Mouse (Mus musculus) liver, adult (tissue): ENCODE measurements at regions not wholly inside any gene's neighbourhood (a gene's known extent, or its start where the extent isn't known, plus 50 kb on each side); places are given as distances from the start of the nearest gene placed in this dataset.

ENCODE experiments used
- GATA4 ChIP-seq: IDR thresholded peaks from 2 replicates; pipeline ENCODE4 v1.6.1; 2014; ENCODE audit warnings: mild to moderate bottlenecking, low read length; ENCODE audit not compliant: insufficient replicate concordance

DNA sequence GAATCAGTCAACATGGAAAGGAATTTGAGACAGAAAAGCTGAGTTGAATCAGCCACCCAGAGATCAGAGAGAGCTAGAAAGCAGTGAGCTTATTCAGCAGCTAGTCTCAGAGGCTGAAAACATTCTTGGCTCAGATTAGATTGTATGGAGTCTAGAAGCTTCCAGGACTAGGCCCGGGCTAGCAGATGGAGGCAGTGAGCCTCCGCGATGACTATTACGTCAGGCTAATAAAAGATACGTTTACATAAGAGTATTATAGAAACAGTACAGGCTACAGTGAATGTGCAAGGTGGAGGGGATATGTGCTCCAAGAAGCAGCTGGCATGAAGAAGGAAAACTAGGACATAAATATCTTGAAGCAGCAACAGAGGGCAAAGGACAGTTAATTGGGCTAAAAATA is 328.0 kb downstream of the Arl4a start:
- no peak for TF ChIP-seq GATA4

DNA sequence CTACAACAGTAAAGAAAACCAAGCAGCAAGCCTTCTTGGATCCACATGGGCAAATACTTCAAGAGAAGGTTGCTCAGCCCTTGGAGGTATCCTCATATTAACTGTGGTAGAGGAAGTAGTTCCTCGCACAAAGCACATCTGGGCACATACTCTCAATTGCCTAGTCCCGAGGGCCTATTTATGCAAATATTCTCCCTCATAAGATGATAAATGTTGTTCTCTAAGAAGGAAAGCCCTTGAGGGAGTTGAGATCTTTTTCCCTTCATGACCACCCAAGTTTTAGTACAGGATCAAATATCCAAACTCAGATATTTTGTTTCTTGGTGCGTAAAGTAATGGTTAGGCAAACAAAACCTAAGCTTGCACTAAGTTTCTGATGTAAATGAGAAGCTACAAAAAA is 340.6 kb downstream of the Arl4a start:
- no peak for TF ChIP-seq GATA4

DNA sequence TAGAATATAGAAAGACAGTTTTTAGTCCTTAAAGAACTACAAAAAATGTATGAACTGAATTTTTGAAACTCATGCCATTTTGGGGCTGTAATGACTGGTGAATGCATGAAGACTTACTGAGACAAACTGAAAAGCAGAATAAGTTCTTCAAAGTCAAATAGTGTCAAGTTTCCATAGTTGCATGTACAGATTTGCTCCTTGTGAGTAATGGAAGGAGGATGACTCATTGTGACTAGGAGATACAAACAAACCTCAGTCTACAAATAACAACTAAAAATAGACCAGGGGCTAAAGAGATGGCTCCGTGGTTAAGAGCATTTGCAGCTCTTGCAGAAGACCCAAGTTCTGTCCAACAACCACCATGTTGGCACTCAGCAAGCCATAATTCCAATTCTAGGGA is 342.5 kb downstream of the Arl4a start:
- no peak for TF ChIP-seq GATA4

DNA sequence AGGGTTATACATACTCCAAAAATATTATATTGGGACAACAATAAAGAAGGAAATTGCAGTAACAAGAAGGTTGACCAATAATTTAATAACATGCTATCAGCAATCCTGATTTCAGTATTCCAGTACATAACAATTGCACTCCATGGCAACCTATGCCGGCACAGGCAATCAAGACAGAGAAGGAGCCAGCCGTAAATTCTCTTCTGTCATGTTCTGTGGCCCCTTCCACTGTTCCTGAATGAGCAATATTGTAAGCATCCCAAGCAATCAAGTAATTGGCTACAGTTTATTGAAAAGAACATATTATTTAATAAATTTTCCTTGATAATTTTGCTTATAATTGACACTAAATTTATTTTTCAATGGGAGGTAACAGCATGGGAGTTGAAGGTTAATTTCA is 345.8 kb downstream of the Arl4a start:
- no peak for TF ChIP-seq GATA4

DNA sequence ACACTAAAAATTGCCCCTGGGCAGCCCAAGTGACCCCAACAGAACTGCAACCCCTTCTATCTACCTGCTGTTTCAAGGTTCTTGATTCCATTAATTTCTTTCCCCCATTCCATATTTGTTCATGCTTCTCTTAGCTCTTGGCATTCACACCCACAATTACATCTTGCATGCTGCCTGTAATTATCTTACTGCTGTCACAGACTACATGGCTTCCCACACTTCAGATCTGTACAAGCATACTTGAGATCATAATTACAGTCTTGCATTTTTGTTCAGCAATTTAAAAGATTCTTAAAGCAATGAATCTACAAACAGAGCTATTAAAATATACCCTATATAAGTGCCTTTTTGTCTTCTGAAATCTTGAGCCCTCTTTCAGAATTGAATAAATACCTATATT is 352.4 kb downstream of the Arl4a start:
- TF ChIP-seq GATA4: no peak

DNA sequence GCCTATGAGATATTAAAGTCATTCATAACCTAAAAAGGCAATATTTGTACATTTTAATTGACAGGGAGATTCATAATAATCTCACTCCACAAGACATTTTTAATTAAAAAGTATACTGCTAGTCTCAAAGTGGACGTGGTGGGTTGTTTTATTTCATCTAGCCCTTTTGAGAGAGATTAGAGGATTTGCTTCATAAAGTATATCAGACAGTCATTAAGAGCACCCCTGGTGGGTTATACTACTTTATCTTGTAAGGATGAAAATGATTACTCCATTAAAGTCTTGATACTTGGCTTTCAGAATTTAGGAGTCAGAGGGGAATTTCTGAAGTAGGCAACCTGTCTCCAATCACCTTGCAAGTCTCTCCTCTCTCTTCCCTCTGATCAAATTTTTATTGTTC is 355.7 kb downstream of the Arl4a start:
- no peak for TF ChIP-seq GATA4

DNA sequence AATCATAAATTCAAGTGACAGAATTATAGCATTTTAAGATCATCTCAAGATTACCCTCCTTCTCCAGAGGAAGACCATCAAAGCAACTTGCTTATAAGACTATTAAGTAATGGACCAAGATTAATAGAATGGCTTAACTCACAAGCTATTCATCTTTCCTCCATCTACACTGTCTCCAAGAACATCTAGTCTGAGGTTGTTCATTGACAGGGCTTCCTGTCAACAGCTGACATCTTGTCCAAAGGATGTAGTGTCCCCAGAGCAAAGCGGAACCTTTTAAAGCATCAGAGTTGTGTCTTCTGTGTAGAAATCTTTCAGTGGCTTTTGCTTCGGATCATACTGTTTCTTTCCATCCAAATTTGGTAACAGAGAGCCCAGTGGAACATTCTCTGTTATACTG is 362.2 kb downstream of the Arl4a start:
- TF ChIP-seq GATA4: no peak

DNA sequence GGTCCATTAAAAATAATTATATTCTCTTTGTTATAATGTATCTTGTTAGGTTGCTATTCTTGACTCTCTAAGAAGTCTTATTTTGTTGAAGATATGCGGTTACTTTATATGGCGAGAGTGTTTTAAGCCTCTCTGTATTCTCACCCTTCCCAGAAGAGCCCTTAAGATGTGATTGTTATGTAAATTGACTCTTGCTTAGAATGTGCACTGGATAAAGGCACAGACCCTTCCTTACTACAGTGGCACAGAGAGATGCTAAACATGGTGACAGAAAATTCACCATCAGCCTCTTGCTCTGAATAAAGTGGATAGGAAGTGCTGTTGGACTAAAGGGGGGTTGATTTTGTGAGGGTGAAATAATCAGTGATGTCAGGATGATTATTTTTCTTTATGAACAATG is 370.1 kb downstream of the Arl4a start:
- TF ChIP-seq GATA4: no peak

DNA sequence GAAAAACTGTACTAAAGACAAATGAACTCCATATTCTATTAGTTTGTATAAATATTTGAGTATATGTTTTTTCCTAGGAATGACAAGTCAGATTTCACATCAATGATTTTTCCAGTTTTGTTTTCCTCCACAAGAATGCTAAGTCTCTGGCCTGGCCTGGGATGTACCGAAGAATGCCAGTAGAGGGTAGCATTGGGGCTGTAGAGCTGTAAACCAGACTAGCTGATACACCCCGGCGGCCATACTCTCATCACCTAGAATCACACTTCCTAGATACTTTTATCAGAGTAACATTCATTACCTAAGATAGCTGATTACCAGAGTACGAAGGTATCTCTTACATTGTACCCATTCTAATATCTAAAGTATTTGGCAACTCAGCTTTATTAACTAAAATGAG is 372.4 kb downstream of the Arl4a start:
- TF ChIP-seq GATA4: no peak

DNA sequence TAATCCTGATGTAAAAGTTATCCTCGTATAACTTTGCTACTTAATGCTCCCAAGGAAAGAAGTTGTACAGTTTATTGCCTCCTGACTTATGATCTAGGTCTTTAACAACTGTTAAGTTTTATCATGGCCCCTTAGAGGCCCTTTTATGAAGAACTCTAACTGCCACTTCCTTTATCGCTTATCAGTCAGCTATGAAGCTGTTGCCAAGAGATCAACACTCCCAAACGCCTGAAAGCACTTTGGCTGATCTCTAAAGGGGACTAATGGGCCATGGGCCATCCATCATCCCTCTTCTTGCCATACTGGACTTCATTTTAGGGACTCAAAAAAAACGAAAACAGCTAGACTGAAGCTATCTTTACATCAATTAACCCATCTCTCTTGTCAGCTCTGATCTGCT is 377.4 kb downstream of the Arl4a start:
- TF ChIP-seq GATA4: no peak

DNA sequence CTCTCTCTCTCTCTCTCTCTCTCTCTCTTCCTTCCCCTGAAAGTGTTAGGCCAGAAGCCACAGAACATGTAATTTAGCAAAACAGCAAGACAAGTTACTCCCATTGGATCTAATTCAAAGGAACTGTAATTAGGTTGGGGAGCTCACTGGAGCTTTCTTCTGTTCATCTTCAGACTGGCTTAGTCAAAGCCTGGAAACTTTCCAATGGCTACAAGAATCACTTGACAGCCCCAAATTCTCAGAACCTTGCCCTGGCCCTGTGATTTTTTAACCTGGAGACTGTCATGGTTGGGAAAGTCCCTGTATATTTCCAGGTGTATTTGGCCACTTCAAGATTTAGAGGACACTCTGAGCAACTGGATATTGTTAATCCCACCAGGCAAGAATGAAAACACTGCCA is 381.2 kb downstream of the Arl4a start:
- no peak for TF ChIP-seq GATA4

DNA sequence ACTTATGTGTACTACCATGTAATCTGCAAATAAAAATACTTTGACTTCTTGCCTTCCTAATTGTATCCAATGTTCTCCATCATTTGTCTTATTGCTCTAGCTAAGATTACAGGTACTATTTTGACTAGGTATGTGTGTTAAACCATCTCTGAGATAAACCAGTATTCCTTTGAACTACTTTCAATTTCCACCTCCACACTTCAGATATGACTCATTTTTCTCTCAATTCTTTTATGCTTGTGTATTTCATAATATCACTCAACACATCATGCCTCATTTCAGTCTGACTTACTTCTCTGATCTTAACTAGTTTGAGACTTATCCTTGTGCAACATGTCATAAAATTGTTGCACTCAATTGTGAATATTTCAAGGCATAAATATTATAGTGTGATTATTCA is 388.9 kb downstream of the Arl4a start:
- TF ChIP-seq GATA4: no peak

DNA sequence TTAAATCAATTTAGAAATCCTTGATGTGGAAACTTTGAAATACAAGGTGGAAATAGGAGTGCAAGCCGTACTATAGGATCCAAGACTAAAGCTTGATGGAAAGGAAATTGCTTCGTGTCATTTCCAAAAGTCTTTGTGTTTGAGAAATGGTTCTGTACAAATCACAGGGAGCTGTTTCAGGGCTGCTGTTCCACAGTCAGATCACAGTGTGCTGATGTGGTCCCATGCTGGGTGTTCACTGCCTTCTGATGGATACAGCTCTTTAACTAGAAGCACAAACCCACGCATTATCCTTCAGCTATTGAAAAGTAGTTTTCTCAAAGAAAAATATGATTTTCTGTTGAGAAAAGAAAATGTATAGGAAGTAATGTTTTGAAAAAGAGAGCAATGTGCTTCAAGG is 391.3 kb downstream of the Arl4a start:
- TF ChIP-seq GATA4: no peak

DNA sequence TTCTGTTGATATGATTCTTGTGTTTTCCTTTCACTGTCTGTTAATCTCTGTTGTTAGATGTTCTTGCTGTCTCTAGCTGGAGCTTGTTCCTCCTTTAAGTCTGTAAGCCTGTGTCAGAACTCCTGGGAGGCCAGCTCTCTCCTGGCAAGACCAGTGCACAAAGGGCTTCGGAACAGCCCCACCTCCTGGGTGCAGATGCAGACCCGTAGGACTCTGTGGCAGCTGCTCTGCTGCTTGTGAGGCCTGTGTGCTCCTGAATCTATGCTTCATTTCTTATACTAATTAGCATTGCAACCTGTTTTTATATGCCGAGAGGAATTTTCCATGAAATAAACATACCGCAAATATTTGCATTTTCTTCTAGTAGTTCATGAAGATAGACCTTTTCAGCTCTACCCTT is 392.2 kb downstream of the Arl4a start:
- TF ChIP-seq GATA4: no peak

DNA sequence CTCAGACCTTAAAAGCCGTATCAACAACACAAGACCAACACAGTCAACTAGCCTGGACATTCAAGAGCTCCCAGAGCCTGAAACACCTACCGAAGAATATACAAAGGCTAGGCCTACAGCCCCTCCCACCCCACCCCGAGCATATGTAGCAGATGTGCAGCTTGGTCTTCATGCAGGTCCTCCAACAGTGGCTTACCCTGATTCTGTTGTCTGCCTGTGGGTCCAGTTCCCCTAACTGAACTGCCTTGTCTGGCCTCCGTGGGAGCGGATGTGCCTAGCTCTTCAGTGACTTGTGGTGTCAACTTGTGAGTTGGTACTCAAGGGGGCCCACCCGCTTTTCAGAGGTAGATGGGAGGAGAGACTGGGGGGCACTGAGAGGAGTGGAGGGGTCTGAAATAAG is 398.6 kb downstream of the Arl4a start:
- TF ChIP-seq GATA4: no peak

DNA sequence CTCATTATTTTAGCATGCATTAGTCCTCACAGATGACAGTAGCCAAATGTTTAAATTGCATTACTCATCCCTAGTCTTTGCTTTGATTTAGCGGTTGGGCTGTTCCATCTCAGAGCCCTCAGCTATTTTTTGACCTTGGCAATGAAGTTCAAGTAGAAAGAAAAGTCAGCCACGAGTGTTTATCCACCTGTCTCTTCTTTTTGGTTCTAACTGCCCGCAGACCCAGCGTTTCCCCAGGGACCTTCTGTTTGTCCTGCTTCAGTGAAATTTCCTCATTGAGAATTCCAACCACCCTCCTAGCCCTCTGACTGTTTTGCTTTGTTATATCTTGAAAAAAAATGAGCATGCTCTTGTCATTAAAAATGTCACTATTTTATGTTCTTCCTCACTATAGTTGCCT is 403.5 kb downstream of the Arl4a start:
- no peak for TF ChIP-seq GATA4

DNA sequence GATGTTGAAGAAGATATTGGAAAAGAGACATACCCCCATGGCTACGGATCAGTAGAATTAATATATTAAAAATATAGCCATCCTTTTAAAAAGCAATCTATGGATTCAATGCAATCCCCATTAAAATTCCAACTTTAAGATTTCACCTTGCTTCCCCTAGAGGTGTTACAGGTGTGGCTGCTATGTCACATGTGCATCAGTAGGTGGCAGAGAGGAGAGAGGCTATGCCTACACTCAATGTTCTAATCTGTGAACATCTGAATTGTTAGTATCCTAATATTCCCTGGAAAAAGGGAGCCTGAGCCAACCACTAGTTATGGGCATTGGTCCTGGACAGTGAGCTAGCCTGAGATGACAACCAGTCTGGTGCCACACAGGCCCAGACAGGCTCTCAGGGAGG is 416.6 kb downstream of the Arl4a start:
- no peak for TF ChIP-seq GATA4

DNA sequence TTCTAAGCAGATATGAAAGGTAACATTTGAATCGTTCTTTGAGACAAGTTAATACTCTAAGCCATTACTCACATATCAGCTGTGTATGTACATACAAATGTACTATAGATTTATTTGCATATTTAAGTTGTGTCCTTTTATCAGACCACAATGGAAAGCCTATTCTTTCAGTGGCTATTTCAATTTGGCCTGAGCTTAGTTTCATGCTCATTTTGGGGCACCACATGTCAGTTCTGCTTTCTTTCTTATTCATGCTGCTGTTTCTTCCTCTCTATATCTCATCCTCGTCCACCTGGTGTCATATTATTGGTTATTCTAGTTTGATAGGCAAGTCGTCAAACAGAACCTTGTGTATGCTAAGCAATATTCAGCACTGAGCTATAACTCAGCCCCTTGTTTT is 432.5 kb downstream of the Arl4a start:
- no peak for TF ChIP-seq GATA4
